15 mouse cellular contexts compared by ENCODE assay signal in genomic region chr10:67174049-67174448, GRCm38 (mm10).
"Had no signal": no experiment of that assay in that cellular context is flagged by ENCODE, and none has a peak within 500 bp of the region (broad histone marks: within the 10 kb centered on the region; RNA-seq: fewer than 3 reads in every experiment).

No protein-coding gene starts in this region.

- H3K4me3 ChIP-seq: intestine, embryonic 15.5 days; limb, embryonic 15.5 days; liver, embryonic 13.5 days; midbrain, embryonic 12.5 days; neural tube, embryonic 13.5 days had no signal

- H3K36me3 ChIP-seq: intestine, embryonic 15.5 days; limb, embryonic 15.5 days; liver, embryonic 13.5 days; midbrain, embryonic 12.5 days; neural tube, embryonic 13.5 days had no signal

- H3K9ac ChIP-seq: intestine, embryonic 15.5 days; limb, embryonic 15.5 days; liver, embryonic 13.5 days; liver, postnatal 0 days; midbrain, embryonic 12.5 days; neural tube, embryonic 13.5 days had no signal

- H3K9me3 ChIP-seq: intestine, embryonic 15.5 days; limb, embryonic 15.5 days; liver, embryonic 13.5 days; midbrain, embryonic 12.5 days; neural tube, embryonic 13.5 days had no signal

- DNase-seq: kidney, adult 18-20 months; kidney, postnatal 4 days; layer of hippocampus, postnatal 36 days; liver, embryonic 13.5 days; liver, postnatal 0 days; retina, postnatal 1 day; right cerebral cortex, postnatal 4 days; spleen, adult 18-20 months; thymus, postnatal 36 days had no signal

- H3K4me2 ChIP-seq: intestine, embryonic 15.5 days; limb, embryonic 15.5 days; liver, embryonic 13.5 days; midbrain, embryonic 12.5 days; neural tube, embryonic 13.5 days had no signal

- H3K27ac ChIP-seq: intestine, embryonic 15.5 days; kidney, postnatal 0 days; limb, embryonic 15.5 days; liver, embryonic 13.5 days; midbrain, embryonic 12.5 days; neural tube, embryonic 13.5 days had no signal

- H3K27me3 ChIP-seq: intestine, embryonic 15.5 days; limb, embryonic 15.5 days; liver, embryonic 13.5 days; midbrain, embryonic 12.5 days; neural tube, embryonic 13.5 days had no signal

- ATAC-seq: intestine, embryonic 15.5 days; liver, postnatal 0 days; midbrain, embryonic 16.5 days had no signal

- H3K4me1 ChIP-seq: limb, embryonic 15.5 days; midbrain, embryonic 12.5 days; neural tube, embryonic 13.5 days had no signal
